Mouse (Mus musculus) naive thymus-derived CD4-positive, alpha-beta T cell, adult 2 months (primary cell): ENCODE measurements around the gene Ston1.

ENCODE experiments used
- DNase-seq: peaks from one replicate; pipeline ENCODE4 v3.0.0-alpha.2; 2011; ENCODE audit warnings: low read depth

Ston1 gene

DNA sequence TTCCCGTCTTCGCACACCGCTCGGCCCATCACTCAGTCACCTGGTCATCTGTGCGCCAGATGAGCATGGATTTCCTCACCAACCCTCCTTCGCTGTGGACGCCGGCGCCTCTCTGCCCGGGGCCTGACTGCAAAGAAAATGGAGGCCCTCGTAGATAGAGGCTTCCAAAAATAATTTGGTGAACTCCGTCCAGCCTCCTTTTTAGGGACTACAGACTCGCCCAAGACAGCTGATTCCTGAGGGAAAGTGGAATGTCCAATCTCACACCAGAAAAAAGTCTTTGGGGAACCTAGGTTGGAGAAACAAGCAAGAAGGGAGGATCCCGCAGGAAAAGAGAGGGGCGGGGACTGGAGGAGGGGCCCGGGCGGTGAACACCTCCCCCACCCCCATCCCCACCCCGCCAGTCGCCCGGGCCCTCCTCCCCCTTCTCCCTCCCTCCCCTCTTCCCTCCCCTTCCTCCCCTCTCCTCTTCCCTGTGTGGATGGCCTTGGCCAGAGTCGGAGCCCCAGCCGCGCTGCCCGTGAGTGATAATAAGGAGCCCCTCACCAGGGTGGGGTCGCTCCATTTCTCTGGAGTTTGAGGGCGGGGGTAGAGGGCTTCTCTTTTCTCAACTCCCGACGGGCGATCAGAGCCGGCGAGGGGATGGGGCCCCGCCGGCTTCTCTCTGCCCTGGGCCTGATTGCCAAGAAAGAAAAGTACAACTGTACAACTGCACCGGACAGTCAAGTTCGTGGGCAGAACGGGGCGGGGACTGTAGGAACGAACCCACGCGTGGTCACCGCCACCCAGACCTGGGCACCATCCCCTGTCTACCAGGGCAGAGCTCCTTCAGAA is at the start of gene Ston1:
Gene Ston1 (plus strand): TSS at position 463 of the 834 bp plus-strand sequence.
- DNase-seq = no peak

DNA sequence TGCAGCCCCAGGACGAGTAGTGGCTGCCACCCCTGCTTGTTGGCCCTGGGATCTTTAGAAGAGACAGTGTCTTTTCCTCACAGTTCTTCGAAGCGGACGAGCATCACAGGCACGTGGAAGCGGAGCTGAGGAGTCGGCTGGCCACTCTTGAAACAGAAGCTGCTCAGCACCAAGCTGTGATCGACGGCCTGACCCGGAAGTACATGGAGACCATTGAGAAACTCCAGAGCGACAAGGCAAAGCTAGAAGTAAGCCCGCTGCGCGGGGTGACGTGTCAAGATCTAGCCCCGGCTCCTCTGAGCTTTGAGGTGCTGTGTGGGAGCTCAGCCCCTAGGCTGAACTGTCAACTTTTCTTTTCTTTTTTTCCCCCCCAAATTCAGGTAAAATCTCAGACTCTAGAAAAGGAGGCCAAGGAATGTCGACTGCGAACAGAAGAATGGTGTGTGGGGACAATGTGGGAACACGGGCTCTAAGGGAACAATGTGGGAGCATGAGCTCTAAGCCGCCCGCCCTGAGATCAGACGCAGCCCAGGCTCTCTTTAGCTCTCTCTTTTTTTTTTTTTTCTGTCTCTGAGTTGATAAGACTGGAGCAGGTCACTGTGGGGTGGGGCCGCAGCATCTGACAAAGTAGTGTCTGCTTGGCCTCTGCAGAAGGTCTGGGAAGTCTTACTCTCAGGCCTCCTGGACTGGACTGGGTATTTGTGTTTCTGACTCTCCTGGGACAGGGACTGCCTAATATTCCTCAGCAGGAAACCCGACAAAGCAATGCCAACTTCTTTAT is 47.9 kb upstream of the Ston1 start:
- DNase-seq = no peak

GRCm38 (mm10) chr17:88550351-88550750 is 47.1 kb upstream of the Ston1 start:
- DNase-seq = no peak

DNA sequence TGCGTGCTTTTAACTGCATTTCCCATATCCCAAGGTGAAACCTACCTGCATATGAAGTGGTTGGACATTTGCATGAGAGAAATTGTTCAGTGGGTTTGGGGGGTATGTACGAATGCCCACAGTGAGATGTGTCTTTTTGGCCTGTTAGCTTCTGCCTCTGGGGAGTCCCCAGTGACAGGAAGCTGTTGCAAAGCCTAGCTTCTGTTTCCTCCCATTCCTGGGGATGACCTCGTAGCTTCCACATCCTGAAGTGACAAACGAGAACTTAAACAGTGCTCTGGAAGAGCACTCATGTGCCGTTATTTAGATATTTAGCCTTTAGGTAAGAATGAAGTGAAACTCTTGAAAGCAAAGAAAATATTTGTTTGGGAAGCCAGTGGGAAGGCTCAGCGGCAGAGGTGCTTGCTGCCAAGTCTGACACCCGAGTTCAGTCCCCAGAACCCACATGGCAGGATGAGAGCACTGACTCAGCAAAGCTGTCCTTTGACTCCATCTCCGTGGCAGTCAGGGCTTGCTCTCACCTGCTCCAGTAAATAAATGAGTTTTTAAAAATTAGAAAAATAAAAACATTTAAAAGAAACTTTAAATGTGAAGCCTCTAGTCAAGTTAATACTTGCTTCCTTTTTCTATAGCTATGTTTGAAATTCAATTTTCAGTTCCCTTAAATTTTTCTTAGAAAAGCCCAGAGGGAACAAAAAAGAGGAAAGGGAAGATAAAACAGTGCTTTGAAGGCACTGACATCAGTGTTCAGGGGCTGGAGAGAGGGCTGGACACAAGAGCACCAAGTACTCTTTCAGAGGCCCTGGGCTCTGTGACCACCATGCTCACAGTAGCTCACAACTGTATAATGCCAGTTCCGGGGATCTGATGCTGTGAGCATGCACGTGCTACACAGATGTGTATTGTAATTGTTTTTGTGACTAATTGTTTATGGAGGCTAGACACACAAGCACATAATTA is 46.2 kb upstream of the Ston1 start:
- DNase-seq = no peak

DNA sequence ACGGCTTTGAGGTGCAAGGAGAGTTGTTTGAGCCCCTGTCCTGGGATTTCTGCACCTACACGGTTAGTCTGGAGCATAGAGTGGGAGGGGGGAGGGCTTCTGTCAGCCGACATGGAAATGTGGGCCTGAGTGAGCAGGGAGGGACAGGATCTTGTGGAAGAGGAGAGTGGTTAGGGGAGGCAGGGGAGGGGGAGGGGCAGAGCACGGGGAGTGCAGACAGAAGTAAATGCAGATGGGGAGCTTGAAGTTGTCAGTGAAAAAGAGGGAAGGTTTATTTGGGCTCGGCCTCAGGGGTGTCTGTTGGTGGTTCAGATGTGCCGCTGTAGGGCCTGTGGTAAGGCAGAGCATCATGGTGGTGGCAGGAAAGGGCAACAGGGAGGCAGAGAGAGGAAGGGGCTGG is 44.9 kb upstream of the Ston1 start:
- DNase-seq = no peak

DNA sequence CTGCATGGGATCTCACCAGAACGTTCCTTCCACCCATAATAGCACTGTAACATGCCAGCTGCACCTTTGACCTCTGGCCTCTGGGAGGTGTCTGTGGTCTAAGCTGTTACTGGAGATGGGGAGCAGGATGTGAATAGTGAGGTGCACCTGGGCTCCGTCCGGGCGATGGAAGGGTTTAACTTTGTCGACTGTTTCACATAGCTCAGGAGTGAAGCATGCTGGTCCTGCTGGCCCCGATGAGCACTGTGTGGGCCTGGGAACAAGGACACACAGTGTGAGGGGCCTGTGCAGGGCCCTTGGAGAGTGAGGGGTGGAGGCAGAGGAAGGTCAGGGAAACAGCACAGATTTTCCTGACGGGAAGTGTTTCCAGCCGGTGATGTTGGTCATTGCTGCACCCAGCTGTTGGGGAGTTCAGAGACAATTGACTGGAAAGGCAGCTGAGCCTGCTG is 44.5 kb upstream of the Ston1 start:
- DNase-seq = peak; percentile 36

GRCm38 (mm10) chr17:88553473-88554087 is 43.9 kb upstream of the Ston1 start:
- DNase-seq = no peak

DNA sequence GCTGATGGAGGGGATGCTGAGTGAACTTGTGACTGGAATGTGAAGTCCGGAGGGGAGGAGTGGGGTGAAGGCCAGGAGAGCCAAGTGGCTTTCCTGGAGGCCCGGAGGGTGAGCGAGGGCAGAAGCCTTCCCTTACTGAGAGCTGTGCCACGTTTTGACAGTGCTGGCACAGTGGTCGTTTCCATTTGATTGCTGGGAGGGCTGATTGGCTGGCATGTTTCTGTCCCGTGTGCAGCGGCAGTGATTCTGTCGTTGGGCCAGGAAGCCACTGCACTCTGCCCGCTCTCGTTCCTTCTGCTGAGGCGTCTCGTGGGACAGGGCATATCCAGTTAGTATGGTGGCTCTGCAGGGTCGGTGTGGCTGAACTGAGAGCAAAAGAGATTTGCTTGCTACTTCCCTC is 41.3 kb upstream of the Ston1 start:
- no peak for DNase-seq

- no peak for DNase-seq
Measured at GRCm38 (mm10) chr17:88556688-88557087, 40.8 kb upstream of the Ston1 start.

GRCm38 (mm10) chr17:88558168-88558842 is 39.2 kb upstream of the Ston1 start:
- no peak for DNase-seq

DNA sequence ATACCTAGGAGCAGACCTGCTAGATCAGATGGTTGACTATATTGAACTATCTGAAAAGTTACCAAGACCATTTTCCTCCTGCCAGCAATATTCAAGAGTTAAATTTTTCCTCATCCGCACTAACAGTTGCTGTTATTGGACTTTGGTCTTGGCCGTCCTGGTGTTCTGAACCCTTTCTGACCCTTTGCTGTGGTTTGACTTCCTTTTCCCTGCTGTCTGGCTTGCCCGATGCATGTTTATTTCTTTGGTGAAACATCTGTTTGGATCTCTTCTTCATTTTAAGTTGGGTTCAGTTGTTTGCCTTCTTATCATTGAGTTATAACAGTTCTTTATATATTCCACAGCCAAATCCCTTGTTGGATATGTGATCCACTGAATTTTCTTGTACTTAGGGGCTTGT is 33.9 kb upstream of the Ston1 start:
- no peak for DNase-seq

DNA sequence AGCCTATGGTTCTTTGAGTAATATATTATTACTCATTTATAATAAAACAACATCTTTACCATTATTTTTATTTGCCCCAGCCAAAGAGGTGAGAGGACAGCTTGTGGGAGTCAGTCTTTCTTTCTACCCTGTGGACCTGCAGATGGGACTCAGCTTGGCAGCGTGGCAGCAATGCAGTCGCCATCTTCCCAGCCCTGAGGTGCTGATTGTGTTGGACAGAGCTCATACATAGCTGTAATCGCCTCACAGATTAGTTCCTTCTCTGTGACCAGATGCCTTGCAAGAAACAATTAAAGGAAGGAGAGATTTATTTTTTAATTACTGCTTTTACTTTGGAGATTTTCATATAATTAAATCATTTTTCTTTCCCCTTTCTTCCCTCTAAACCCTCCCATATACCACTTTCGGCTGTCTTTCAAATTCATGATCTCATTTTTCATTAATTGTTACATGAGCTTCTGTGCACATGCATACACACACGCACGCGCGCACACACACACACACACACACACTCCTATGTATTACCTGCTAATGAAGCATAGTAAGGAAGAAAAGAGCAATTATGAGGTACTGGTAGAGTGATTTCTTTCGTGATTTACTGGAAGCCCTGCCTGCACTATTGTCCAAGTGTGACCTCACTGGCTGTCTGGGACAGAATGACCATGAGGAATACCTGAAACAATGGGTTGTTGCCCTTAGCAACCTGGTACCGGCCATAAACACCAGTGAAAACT is 27.5 kb upstream of the Ston1 start:
- no peak for DNase-seq

DNA sequence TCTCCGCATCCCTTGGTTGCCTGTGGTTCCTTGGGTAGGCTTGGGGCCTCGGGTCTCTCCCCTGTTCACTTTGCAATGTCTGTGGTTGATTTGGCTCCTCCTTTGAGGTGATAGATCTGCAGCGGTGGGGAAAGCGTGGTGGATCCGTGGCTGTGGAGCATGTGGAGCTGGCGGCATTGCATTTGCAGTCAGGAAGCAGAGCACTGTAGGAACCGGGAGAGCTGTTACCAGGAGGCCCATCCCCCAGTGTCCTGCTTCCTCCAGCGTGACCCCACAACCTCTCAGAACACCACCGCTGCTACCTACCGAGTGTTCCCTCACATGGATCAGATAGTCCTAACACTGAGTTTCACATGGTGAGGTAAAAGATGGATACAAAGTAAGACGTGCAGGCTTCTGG is 26.7 kb upstream of the Ston1 start:
- no peak for DNase-seq

GRCm38 (mm10) chr17:88574811-88575210 is 22.7 kb upstream of the Ston1 start:
- peak; percentile 53 for DNase-seq

GRCm38 (mm10) chr17:88578522-88579242 is 18.8 kb upstream of the Ston1 start:
- no peak for DNase-seq

DNA sequence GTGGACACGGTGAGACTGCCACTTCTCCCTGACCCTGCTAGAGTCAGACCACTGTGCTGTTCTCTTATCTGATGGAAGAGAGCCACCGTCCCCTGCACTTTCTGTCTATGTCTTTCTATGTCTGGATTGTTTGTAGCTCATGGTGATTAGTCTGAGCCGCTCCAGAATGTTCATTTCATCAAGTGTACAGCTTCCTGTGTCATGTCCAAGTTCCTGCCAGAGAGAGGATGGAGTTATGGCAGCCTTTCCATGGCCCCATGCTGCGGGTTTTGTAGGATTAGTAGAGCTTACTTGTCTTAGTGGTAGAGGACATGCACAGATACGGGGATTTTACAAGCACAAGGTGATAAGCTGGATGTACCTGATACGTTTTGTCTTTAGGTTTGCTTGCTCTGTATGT is 16.9 kb upstream of the Ston1 start:
- no peak for DNase-seq

GRCm38 (mm10) chr17:88581511-88582021 is 15.9 kb upstream of the Ston1 start:
- peak; percentile 67 for DNase-seq

DNA sequence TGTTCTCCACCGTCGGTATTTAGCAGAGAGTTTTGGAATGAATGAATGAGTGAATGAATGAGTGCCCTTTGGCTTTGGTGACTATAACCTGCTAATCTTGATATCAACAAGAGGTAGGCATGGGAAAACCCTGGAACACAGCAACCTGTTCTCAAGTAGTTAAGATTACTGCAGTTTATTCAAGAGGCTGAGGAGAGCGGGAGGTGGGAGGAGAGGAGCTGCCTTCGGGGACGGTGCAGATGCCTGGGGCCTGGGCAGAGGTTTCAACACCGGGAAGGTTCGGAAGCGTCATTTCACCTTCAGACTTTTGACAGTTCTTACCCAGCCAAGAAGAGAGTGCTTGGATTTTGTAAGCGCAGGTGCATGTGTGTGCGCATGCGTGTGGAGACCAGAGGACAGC is 14.5 kb upstream of the Ston1 start:
- DNase-seq = no peak

GRCm38 (mm10) chr17:88583411-88583810 is 14.1 kb upstream of the Ston1 start:
- DNase-seq = no peak
